Mouse (Mus musculus): ENCODE data around the gene Best1.
"Not testable (repeated sequence)": the region's sequence is repeated elsewhere in the genome, so short reads cannot be mapped to it uniquely, and the experiment has no call there.

The Best1 gene

GRCm38 (mm10) chr19:9989884-9990256, 11.6 kb downstream of the Best1 start:
- no peak for DNase-seq

GRCm38 (mm10) chr19:9989171-9989883, 12.1 kb downstream of the Best1 start:
- DNase-seq, result peak in 1 of 2 experiments; percentile 23

- DNase-seq, result no peak
These were observed 13.8 kb downstream of the Best1 start for GRCm38 (mm10) chr19:9987593-9987992.

- DNase-seq, result no peak
These were observed 14.2 kb downstream of the Best1 start for GRCm38 (mm10) chr19:9987192-9987591.

- DNase-seq, result no peak
These were observed 15.5 kb downstream of the Best1 start for GRCm38 (mm10) chr19:9985900-9986421.

GRCm38 (mm10) chr19:9985190-9985899, 16.1 kb downstream of the Best1 start:
- DNase-seq, result no peak

GRCm38 (mm10) chr19:9984111-9985055, 17.1 kb downstream of the Best1 start:
- DNase-seq, result no peak

GRCm38 (mm10) chr19:9982852-9983542, 18.4 kb downstream of the Best1 start:
- peak; percentile 73 to 76 for DNase-seq

- DNase-seq, result peak; percentile 92 to 97
These were observed 19.1 kb downstream of the Best1 start for GRCm38 (mm10) chr19:9982151-9982851.

GRCm38 (mm10) chr19:9981621-9982020, 19.8 kb downstream of the Best1 start:
- peak; percentile 17 to 30 for DNase-seq

GRCm38 (mm10) chr19:9980258-9980657, 21.2 kb downstream of the Best1 start, which contains the start of gene Fth1:
Fth1 (plus strand) TSS chr19:9980598.
- no peak for DNase-seq

GRCm38 (mm10) chr19:9979156-9979555, 22.3 kb downstream of the Best1 start:
- DNase-seq, result no peak

- DNase-seq, result peak; percentile 42 to 45
These were observed 22.9 kb downstream of the Best1 start for GRCm38 (mm10) chr19:9978431-9978951.

GRCm38 (mm10) chr19:9977085-9977484, 24.3 kb downstream of the Best1 start:
- DNase-seq, result no peak

GRCm38 (mm10) chr19:9974853-9975252, 26.6 kb downstream of the Best1 start:
- DNase-seq, result not testable (repeated sequence)

GRCm38 (mm10) chr19:9968081-9968787, 33.2 kb downstream of the Best1 start:
- no peak for DNase-seq

GRCm38 (mm10) chr19:9966096-9966867, 35.2 kb downstream of the Best1 start:
- no peak for DNase-seq

GRCm38 (mm10) chr19:9964205-9964916, 37.1 kb downstream of the Best1 start:
- no peak for DNase-seq

GRCm38 (mm10) chr19:9960769-9961168, 40.7 kb downstream of the Best1 start:
- DNase-seq, result no peak

All from cerebellum, adult 18-20 months (tissue).